Mouse (Mus musculus) limb, embryonic 13.5 days (tissue): ENCODE results near the gene Myt1l. TPM values are rescaled to one million over a fixed set of nuclear protein-coding genes. Genes with fewer than 3 reads are reported as not detected.

ENCODE experiments used
- ATAC-seq: fragments of 200-750 bp; cut with Nextera tagmentation; 2 replicates; pipeline ENCODE4 v1.8.0; 2017; ENCODE audit warnings: low read depth, moderate number of reproducible peaks, moderate TSS enrichment; ENCODE audit not compliant: low FRiP score
- H3K27ac ChIP-seq: fragments of 300-500 bp; sonication (generic); 2 replicates; pipeline ENCODE4 v1.5.1; 2015; ENCODE audit warnings: inconsistent platforms, mild to moderate bottlenecking, moderate library complexity
- H3K27me3 ChIP-seq: fragments of 300-500 bp; sonication (generic); 2 replicates; pipeline ENCODE4 v1.6.1; 2015; ENCODE audit warnings: mild to moderate bottlenecking, inconsistent platforms
- H3K36me3 ChIP-seq: fragments of 300-500 bp; sonication (generic); 2 replicates; pipeline ENCODE4 v1.6.1; 2015; ENCODE audit warnings: inconsistent platforms, mild to moderate bottlenecking, moderate library complexity
- H3K4me1 ChIP-seq: fragments of 300-500 bp; sonication (generic); 2 replicates; pipeline ENCODE4 v1.6.1; 2015; ENCODE audit warnings: inconsistent platforms
- H3K4me2 ChIP-seq: fragments of 300-500 bp; sonication (generic); replicated peaks from 2 replicates; pipeline ENCODE4 v1.6.1; 2015; ENCODE audit warnings: inconsistent platforms, mild to moderate bottlenecking, moderate library complexity
- H3K4me3 ChIP-seq: fragments of 300-500 bp; sonication (generic); 2 replicates; pipeline ENCODE4 v1.5.1; 2015; ENCODE audit warnings: moderate library complexity, mild to moderate bottlenecking, inconsistent platforms
- H3K9ac ChIP-seq: fragments of 300-500 bp; sonication (generic); 2 replicates; pipeline ENCODE4 v1.6.1; 2015; ENCODE audit warnings: mild to moderate bottlenecking, inconsistent platforms
- H3K9me3 ChIP-seq: fragments of 300-500 bp; sonication (generic); 2 replicates; pipeline ENCODE4 v1.6.1; 2016; ENCODE audit warnings: inconsistent platforms
- WGBS: fragments of 180-500 bp; shearing (Covaris S2); methylation state at CpG from one replicate; pipeline ENCODE4 v1.1.7; 2015; 5-methylcytosine and 5-hydroxymethylcytosine counted together
- polyA plus RNA-seq: library from polyadenylated mRNA; unstranded; fragments of >200 nt; fragmentation: Nextera tagmentation; extraction: Ambion mirVana; gene quantifications from 2 replicates; pipeline ENCODE4 v1.2.1, GENCODE M21; 2015

Myt1l gene
- 0.14 and 0.89 TPM in 2 replicates for polyA plus RNA-seq

DNA sequence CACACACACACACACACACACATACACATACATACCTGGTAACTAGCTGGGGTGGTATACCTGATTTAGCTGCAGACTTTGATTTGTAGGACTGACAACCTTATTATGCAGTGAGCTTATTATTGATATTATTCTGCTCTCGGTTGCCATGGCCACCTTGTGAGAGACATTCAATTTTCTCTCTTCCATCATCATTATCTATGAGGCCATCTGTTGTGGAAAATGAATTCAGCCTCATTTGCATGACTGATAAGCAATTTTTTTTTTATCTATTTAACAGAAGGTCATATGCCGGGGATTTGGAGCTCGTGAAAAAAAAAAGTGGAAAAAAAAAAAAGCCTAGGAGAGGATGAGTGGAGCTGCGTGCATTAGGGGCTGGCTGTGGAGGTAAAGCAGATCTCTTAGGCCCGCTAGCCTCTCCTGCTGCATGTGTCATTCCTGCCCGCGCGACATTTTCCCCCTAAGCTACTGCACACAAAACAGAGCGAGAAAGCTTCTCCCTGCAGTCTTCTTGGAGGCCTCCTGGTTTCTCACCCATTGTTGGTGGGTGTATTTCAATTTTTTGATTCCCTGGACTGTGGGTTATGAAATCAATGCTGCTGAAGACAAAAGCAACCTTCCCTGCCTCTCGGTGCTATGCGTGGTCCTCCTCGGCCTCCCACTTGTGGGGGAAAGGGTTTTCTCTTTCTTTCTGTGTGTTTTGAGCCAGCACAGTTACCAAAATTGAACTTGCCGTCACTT lies at the start of gene Myt1l:
TSS of gene Myt1l (plus strand) at position 354 of the 741 bp plus-strand sequence.
- Histone ChIP-seq H3K4me2 (peak within 1 kb of the TSS; percentile 58), H3K27ac (no peak within 1 kb of the TSS), H3K4me3 (peak within 1 kb of the TSS; percentile 31), H3K9me3 (no peaks in the 10 kb centered on the region), H3K9ac (no peak within 1 kb of the TSS), H3K4me1 (peaks cover 5% of the 10 kb centered on the region), H3K27me3 (peaks cover 60% of the 10 kb centered on the region), H3K36me3 (no peaks in the 10 kb centered on the region)
- 32% methylated on average over 13 of the region's 13 CpGs for whole genome bisulfite sequencing
- ATAC-seq: no peak

DNA sequence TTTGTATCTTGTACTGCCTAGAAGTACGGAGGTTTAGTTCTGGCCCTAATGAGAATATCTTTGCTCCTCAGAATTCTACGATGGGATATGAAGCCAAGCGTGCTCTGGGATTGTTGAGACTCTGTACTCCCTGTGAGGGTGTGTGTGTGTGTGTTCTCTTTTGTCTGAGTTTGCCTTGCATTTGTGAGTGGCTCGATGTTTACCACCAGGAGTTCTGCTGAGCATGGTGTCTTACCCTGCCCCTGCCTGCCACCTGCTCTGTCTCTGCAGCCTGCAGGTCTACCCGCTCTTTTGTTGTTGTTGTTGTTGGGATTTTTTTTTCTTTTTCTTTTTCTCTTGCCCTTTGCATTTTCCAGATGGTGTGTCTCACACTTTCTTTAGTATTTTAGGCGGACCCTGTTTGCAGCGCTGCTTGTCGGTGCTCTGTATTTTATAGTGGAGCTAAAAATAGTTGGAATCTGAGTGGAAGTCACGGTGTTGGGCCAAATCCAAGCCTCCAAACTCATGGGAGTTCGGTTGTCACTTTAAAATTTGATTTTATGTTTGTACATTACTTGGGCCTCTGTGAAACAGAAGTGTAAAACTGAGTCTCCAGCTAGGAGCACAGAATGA lies 41.7 kb upstream of the Myt1l start:
- Histone ChIP-seq H3K9ac (no peak overlapping the region), H3K4me2 (no peak overlapping the region), H3K36me3 (no peaks in the 10 kb centered on the region), H3K4me1 (no peaks in the 10 kb centered on the region), H3K27ac (no peak overlapping the region), H3K9me3 (no peaks in the 10 kb centered on the region), H3K4me3 (no peak overlapping the region), H3K27me3 (no peaks in the 10 kb centered on the region)
- WGBS: 84% methylated on average over 10 of the region's 10 CpGs
- ATAC-seq: no peak

DNA sequence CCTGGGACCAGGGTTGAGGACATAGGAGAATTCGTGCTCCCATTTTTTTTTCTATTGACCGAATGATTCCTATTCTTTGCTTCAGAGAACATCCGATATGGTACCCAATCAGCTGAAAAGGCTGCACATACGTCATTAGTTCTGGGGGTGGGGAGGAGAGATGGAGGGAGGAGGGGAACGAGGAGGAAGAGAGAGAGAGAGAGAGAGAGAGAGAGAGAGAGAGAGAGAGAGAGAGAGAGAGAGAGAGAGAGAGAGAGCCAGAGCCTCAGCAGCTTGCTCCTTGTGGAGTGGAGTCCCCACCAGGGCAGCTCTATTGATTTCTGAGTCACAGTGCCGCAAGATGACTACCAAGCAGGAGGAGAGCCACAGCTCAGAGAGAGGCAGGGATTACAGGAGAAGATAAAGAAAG lies 1.9 kb upstream of the Myt1l start:
- H3K27me3 ChIP-seq: peaks cover 44% of the 10 kb centered on the region
- ATAC-seq: no peak
- H3K36me3 ChIP-seq: no peaks in the 10 kb centered on the region
- no peak overlapping the region for H3K9ac ChIP-seq
- H3K4me2 ChIP-seq: no peak overlapping the region
- H3K9me3 ChIP-seq: no peaks in the 10 kb centered on the region
- no peak overlapping the region for H3K4me3 ChIP-seq
- peaks cover 5% of the 10 kb centered on the region for H3K4me1 ChIP-seq
- WGBS: 22% methylated on average over 6 of the region's 6 CpGs
- no peak overlapping the region for H3K27ac ChIP-seq

DNA sequence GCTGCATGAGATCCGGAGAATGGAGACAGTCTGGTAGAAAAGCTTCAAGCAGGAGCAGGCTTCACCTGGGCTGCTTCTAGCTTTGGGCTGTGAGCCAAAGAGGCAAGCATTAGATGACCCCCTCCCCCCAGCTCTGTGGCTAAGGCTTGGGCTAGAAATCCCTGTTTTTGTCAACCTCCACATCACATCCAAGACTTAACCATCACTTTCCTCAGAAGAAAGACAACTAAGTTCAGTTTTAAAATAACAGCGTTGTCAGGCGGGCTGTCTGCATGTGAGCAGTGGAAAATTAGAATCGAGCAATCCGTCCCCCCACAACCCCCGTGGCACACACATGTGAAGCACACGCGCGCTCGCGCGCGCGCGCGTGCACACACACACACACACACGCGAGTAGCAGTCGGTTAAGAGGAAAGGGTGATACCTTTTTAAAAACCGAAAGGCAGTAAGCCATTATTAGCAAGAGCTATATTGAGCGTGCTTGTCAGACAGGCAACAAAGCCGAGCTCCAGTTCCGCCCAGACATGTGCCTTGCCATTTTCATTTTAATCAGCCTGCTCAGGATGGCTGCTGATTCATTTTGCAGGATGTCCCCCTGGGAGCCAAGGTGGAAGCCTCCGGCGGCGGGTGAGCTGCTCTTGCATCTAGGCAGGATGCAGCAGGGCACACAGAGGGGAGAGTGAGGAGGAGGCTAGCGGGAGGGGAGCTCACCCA lies 979 bp upstream of the Myt1l start:
- under 1% methylated on average over 27 of the region's 27 CpGs for WGBS

DNA sequence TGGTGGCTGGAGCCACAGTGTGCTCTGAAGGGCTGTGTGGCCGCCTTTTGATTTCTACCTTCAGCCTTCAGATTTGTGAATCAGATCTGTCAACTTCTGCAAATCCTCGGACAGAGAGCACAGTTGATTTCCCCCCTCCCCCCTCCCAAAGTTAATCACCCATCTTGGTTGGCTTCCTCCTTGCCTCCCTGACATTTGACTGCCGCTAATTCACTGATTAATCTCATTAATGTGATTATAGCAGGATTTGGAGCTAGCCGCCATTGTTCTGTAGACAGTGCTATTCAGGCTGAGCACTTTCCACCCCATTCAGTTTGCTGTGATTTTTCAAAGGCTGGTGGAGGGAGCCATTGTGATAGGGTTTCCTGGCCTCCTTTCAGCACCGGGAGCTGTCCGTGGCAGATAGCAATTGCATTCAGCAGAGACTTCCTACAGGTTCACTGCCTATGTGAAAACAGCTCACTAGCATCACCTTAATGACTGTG lies 2.1 kb downstream of the Myt1l start:
- Histone ChIP-seq H3K4me2 (no peak overlapping the region), H3K27me3 (peaks cover 81% of the 10 kb centered on the region), H3K4me3 (no peak overlapping the region), H3K9ac (no peak overlapping the region), H3K36me3 (no peaks in the 10 kb centered on the region), H3K4me1 (peaks cover 13% of the 10 kb centered on the region), H3K9me3 (no peaks in the 10 kb centered on the region), H3K27ac (no peak overlapping the region)
- WGBS: 12% methylated on average over 6 of the region's 6 CpGs
- ATAC-seq: no peak

More for the DNA sequence above, 979 bp upstream of the Myt1l start:
- no peaks in the 10 kb centered on the region for H3K9me3 ChIP-seq
- H3K27me3 ChIP-seq: peaks cover 50% of the 10 kb centered on the region
- peak overlapping the region; percentile 31 for H3K4me3 ChIP-seq
- no peaks in the 10 kb centered on the region for H3K36me3 ChIP-seq
- no peak overlapping the region for H3K27ac ChIP-seq
- H3K4me2 ChIP-seq: peak overlapping the region; percentile 58
- H3K4me1 ChIP-seq: peaks cover 5% of the 10 kb centered on the region
- no peak overlapping the region for H3K9ac ChIP-seq
- ATAC-seq: no peak

DNA sequence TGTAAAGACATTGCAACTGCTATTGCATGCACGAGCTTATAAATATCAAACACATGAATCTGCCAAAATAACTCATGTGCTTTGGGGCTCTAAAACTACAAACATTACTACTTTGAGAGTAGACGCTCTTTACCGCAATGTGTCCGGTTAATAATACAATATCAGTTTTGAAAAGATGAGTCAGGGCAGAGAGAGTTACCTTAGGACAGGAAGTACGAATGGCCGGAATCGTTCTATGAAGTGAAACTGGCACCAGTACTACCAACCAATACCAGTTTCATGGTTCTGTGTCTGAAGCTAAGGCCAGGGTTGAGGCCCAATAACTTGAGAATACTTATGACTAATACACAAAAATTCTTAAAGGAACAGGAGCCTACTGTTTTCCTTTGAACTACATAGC lies 2.6 kb downstream of the Myt1l start:
- WGBS: 82% methylated on average over 7 of the region's 7 CpGs
- no peak overlapping the region for H3K27ac ChIP-seq
- peaks cover 13% of the 10 kb centered on the region for H3K4me1 ChIP-seq
- H3K9me3 ChIP-seq: no peaks in the 10 kb centered on the region
- H3K9ac ChIP-seq: no peak overlapping the region
- no peak overlapping the region for H3K4me2 ChIP-seq
- no peaks in the 10 kb centered on the region for H3K36me3 ChIP-seq
- no peak for ATAC-seq
- H3K4me3 ChIP-seq: no peak overlapping the region
- H3K27me3 ChIP-seq: peaks cover 83% of the 10 kb centered on the region

DNA sequence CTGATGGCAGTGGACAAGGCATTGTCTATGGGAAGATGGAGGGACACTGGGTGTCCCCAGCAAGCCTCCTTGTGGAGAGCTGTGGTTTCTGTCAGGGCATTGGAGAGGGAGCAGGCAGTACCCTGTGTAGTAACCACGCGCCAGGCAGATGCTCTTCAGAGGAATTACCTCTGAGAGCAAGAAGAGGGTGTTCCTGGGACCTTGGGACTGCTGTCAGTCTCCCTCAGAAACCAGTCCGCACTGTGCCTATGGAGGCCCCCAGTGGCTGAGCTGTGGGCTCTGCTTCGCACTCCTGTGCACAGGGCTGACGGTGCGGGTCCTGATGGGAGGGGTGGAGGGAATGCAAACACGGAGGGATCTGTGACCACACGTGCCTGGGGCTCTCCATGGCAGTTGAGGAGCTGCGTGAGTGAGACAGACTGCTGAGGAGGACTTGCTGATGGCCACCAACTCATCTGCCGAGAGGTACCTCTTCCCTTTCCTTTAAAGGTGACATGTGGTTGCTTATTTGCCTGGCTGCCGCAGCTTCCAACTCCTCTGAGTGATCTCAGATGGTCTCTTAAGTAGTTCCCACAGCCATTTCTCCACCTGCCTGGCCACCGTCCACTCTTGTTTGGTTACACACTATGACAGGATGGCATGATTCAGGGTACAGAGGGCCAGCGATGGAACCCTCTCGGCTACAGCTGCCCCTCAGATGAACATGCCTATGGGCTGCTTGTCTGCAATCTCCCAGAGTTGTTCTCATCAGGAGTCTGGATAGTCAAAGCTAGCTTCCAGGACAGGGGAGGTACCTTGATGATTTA lies 5.1 kb downstream of the Myt1l start:
- ATAC-seq: no peak
- WGBS: 34% methylated on average over 14 of the region's 14 CpGs
- peaks cover 86% of the 10 kb centered on the region for H3K27me3 ChIP-seq

DNA sequence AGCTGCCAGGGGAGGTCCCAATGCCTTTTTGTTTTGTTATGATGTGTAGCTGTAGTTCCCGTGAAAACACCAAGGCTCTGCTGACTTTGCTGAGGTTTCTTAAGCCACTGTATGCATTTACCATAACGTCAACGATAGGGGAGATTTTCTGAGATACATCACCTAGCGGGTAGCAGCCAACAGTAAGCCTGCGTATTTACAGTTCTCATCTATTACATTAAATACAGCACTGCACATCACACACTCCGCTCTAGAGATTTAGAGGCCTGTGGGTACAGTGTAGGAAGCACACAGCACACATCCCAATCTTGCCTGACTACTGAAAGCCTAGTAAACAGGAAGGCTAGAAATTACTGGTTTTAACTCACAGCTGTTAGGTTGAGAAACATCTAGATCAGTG lies 6.1 kb downstream of the Myt1l start:
- Histone ChIP-seq H3K4me1 (peaks cover 8% of the 10 kb centered on the region), H3K27ac (no peak overlapping the region), H3K9ac (0 out of 2 replicates have a peak overlapping the region, but pooled peaks have one; percentile 13), H3K9me3 (no peaks in the 10 kb centered on the region), H3K36me3 (no peaks in the 10 kb centered on the region), H3K4me3 (peak overlapping the region; percentile 30), H3K27me3 (peaks cover 78% of the 10 kb centered on the region), H3K4me2 (peak overlapping the region; percentile 58)
- no peak for ATAC-seq
- WGBS: 1% methylated on average over 6 of the region's 6 CpGs

More for the DNA sequence above, 5.1 kb downstream of the Myt1l start:
- Histone ChIP-seq H3K4me2 (no peak overlapping the region), H3K9me3 (no peaks in the 10 kb centered on the region), H3K4me3 (no peak overlapping the region), H3K9ac (no peak overlapping the region), H3K27ac (no peak overlapping the region), H3K4me1 (peaks cover 8% of the 10 kb centered on the region), H3K36me3 (no peaks in the 10 kb centered on the region)

DNA sequence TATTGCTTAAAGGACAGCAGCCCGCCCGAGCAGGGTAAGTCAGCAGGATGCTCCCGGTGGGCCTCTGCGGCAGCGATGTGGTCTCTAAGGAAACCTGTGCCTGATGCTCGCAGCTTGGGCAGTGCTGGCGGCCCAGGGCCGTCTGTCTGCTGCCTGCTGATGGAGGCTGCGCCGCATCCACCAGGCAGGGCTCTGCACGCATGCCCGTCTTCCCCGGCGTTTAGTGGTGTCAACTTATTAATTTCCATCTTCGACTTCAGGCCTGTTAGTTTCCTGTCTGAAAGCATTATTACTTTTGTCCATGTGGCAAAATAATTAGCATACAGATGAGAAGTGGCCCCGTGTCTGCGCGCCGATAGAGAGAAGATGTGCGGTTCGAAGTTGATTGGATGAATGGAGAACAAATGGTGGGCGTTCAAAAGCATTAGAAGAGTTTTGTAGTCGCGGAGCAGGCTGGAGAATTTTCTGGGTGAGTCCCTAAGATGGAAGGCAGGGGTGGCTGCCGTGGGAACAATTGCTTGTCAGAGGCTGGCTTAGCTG lies 6.6 kb downstream of the Myt1l start:
- peaks cover 76% of the 10 kb centered on the region for H3K27me3 ChIP-seq
- 0 out of 2 replicates have a peak overlapping the region, but pooled peaks have one; percentile 13 for H3K9ac ChIP-seq
- no peak for ATAC-seq
- H3K4me2 ChIP-seq: peak overlapping the region; percentile 58
- WGBS: under 1% methylated on average over 25 of the region's 25 CpGs
- no peaks in the 10 kb centered on the region for H3K36me3 ChIP-seq
- peaks cover 8% of the 10 kb centered on the region for H3K4me1 ChIP-seq
- no peak overlapping the region for H3K27ac ChIP-seq
- no peaks in the 10 kb centered on the region for H3K9me3 ChIP-seq
- peak overlapping the region; percentile 30 for H3K4me3 ChIP-seq

DNA sequence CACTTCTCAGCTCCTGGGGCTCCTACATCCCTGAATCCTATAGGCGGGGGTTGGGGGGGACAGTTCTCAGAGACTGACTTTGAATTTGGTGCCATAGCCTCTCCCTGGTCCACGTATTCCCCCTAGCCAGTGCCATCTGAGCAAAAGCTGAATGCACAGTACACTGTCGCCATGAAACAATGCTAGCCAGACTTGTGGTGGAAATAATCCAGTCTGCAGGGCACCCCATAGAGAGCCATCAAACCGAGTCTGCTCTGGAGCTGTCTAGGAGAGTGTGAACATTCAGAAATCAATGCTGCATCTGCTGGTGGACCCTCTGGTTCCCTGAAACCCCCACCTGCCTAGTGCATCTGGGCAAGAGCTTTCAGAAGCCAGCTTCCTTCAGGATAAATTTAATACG lies 9.7 kb downstream of the Myt1l start:
- H3K4me3 ChIP-seq: no peak overlapping the region
- H3K36me3 ChIP-seq: no peaks in the 10 kb centered on the region
- ATAC-seq: no peak
- WGBS: 55% methylated on average over 5 of the region's 5 CpGs
- H3K27ac ChIP-seq: no peak overlapping the region
- H3K27me3 ChIP-seq: peaks cover 54% of the 10 kb centered on the region
- no peak overlapping the region for H3K9ac ChIP-seq
- H3K4me1 ChIP-seq: peaks cover 8% of the 10 kb centered on the region
- H3K4me2 ChIP-seq: no peak overlapping the region
- no peaks in the 10 kb centered on the region for H3K9me3 ChIP-seq

DNA sequence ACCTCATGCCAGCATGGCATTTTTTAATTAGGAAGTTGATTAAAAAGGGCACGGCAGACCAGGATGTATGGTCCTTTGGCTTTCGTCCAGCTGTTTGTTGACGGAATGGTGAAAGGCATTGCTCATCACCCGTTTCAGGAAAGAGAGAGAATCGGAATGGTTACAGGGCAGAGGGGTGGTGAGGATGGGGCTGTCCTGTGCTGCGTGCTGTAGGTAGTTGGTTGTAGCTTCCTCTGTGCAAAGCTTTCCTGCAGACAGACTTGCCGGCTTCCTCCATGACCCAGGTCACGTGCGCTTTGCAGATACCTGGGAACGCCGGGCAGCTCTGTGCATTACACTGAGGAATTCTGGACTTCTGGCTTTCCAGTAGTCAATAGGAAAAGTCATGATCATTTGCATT lies 10.3 kb downstream of the Myt1l start:
- Histone ChIP-seq H3K4me2 (no peak overlapping the region), H3K27me3 (peaks cover 49% of the 10 kb centered on the region), H3K4me3 (no peak overlapping the region), H3K27ac (no peak overlapping the region), H3K9me3 (no peaks in the 10 kb centered on the region), H3K9ac (no peak overlapping the region), H3K4me1 (peaks cover 8% of the 10 kb centered on the region), H3K36me3 (no peaks in the 10 kb centered on the region)
- WGBS: 77% methylated on average over 11 of the region's 11 CpGs
- no peak for ATAC-seq
